Mouse (Mus musculus) midbrain, embryonic 12.5 days (tissue): ENCODE data around the gene Ccdc33. TPM values are rescaled to one million over a fixed set of nuclear protein-coding genes. Genes with fewer than 3 reads are reported as not detected.
A peak's percentile ranks its signal among the peaks of the same experiment; 100 is the strongest.

ENCODE experiments used
- ATAC-seq: fragments of 200-750 bp; cut with Nextera tagmentation; 2 replicates; pipeline ENCODE4 v1.8.0; 2017; ENCODE audit warnings: low read depth, moderate TSS enrichment, moderate library complexity; ENCODE audit not compliant: low FRiP score
- H3K27ac ChIP-seq: fragments of 300-500 bp; sonication (generic); replicated peaks from 2 replicates; pipeline ENCODE4 v1.5.1; 2016; ENCODE audit warnings: mild to moderate bottlenecking
- H3K27me3 ChIP-seq: fragments of 300-500 bp; sonication (generic); 2 replicates; pipeline ENCODE4 v1.6.1; 2016; ENCODE audit warnings: mild to moderate bottlenecking
- H3K36me3 ChIP-seq: fragments of 300-500 bp; sonication (generic); 2 replicates; pipeline ENCODE4 v1.6.1; 2016
- H3K4me1 ChIP-seq: fragments of 300-500 bp; sonication (generic); 2 replicates; pipeline ENCODE4 v1.6.1; 2016
- H3K4me2 ChIP-seq: fragments of 300-500 bp; sonication (generic); replicated peaks from 2 replicates; pipeline ENCODE4 v1.6.1; 2016; ENCODE audit warnings: mild to moderate bottlenecking, moderate library complexity
- H3K4me3 ChIP-seq: fragments of 300-500 bp; sonication (generic); 2 replicates; pipeline ENCODE4 v1.5.1; 2016; ENCODE audit warnings: mild to moderate bottlenecking
- H3K9ac ChIP-seq: fragments of 300-500 bp; sonication (generic); replicated peaks from 2 replicates; pipeline ENCODE4 v1.6.1; 2016; ENCODE audit warnings: mild to moderate bottlenecking, moderate library complexity
- H3K9me3 ChIP-seq: fragments of 300-500 bp; sonication (generic); 2 replicates; pipeline ENCODE4 v1.6.1; 2016; ENCODE audit warnings: mild to moderate bottlenecking
- WGBS: fragments of 180-500 bp; shearing (Covaris S2); methylation state at CpG from one replicate; pipeline ENCODE4 v1.1.7; 2016; 5-methylcytosine and 5-hydroxymethylcytosine counted together
- polyA plus RNA-seq: library from polyadenylated mRNA; unstranded; fragments of >200 nt; fragmentation: Nextera tagmentation; extraction: Ambion mirVana; gene quantifications from 2 replicates; pipeline ENCODE4 v1.2.1, GENCODE M21; 2016

Ccdc33 gene
- polyA plus RNA-seq, 1 experiment from 2014 or later = 0.64 TPM

- peaks cover 43% of the 10 kb centered on the region for H3K27me3 ChIP-seq
- H3K9ac ChIP-seq = no peak overlapping the region
- 32% methylated on average over 4 of the region's 4 CpGs for WGBS
Measured at GRCm38 (mm10) chr9:58125811-58126210, 7.2 kb upstream of the Ccdc33 start.

DNA sequence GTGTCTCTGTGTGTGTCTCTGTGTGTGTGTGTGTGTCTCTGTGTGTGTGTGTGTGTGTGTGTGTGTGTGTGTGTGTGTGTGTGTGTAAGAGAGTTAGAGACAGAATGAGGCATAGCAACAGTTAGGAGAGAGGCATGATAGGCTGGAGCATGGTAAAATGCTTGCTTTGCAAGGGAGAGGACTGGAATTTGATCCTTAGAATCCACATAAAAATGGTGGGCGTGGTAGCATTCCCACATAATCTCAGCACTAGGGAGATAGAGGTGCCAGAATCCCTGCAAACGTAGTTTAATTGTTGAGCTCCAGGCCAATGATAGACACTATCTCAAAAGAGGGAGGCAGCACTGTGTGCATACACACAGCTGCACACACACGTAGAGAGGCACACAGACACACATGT, 6.5 kb upstream of the Ccdc33 start:
- 47% methylated on average over 3 of the region's 3 CpGs for WGBS
- no peak for ATAC-seq
- Histone ChIP-seq H3K9ac (no peak overlapping the region), H3K27ac (no peak overlapping the region), H3K27me3 (peaks cover 36% of the 10 kb centered on the region), H3K4me3 (no peak overlapping the region), H3K4me1 (peaks cover 23% of the 10 kb centered on the region), H3K9me3 (no peaks in the 10 kb centered on the region), H3K4me2 (no peak overlapping the region), H3K36me3 (no peaks in the 10 kb centered on the region)

More at GRCm38 (mm10) chr9:58125811-58126210, 7.2 kb upstream of the Ccdc33 start:
- no peak for ATAC-seq
- no peaks in the 10 kb centered on the region for H3K36me3 ChIP-seq
- H3K27ac ChIP-seq = no peak overlapping the region
- H3K9me3 ChIP-seq = no peaks in the 10 kb centered on the region
- no peak overlapping the region for H3K4me2 ChIP-seq
- H3K4me1 ChIP-seq = peaks cover 23% of the 10 kb centered on the region
- no peak overlapping the region for H3K4me3 ChIP-seq

DNA sequence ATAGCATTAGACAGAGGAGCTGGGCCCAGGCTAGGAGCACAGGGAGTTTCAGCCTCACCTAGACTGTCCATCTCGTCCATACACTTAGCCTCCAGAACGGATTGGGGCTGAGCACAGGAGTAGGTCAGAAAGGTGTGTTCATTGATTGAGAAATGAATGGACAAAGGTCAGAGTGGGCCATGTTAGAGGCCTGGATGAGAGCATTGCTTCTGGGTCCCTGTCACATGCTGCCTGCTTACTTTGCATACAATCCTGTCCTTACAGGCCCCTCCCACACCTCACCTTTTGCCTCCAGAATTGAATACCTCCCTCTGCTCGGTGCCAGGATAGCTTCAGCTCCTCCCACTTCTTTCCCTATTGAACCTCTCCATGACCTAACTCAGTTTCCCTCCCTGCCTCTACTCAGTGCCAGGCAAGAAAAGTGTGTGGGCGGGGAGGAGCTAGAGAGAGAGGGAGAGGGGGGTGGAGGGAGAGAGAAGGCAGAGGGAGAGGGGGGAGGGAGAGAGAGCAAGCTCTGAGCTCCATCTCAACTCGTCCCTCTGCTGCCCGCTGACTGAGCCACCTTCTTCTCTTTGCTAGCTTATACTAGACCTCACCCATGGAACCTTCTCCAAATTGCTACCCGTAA, 2.5 kb downstream of the Ccdc33 start:
- H3K9ac ChIP-seq = no peak overlapping the region

GRCm38 (mm10) chr9:58115297-58115925, 3.2 kb downstream of the Ccdc33 start:
- Histone ChIP-seq H3K4me2 (no peak overlapping the region), H3K4me3 (no peak overlapping the region), H3K9ac (no peak overlapping the region), H3K4me1 (peaks cover 71% of the 10 kb centered on the region), H3K36me3 (no peaks in the 10 kb centered on the region), H3K9me3 (no peaks in the 10 kb centered on the region), H3K27me3 (peaks cover 61% of the 10 kb centered on the region), H3K27ac (peak overlapping the region; percentile 95)
- 30% methylated on average over 7 of the region's 7 CpGs for WGBS
- ATAC-seq = no peak

More for the DNA sequence above, 2.5 kb downstream of the Ccdc33 start:
- Histone ChIP-seq H3K9me3 (no peaks in the 10 kb centered on the region), H3K27ac (peak overlapping the region; percentile 95; the same call in 1 of the 2 replicates), H3K36me3 (no peaks in the 10 kb centered on the region), H3K4me3 (no peak overlapping the region), H3K27me3 (peaks cover 55% of the 10 kb centered on the region), H3K4me1 (peaks cover 63% of the 10 kb centered on the region), H3K4me2 (no peak overlapping the region)
- ATAC-seq = no peak
- WGBS = 38% methylated on average over 7 of the region's 7 CpGs

GRCm38 (mm10) chr9:58114019-58114418, 4.6 kb downstream of the Ccdc33 start:
- Histone ChIP-seq H3K36me3 (no peaks in the 10 kb centered on the region), H3K9ac (peak overlapping the region; percentile 53), H3K4me1 (peaks cover 72% of the 10 kb centered on the region), H3K4me3 (no peak overlapping the region; the same call in 1 of the 2 replicates), H3K27me3 (peaks cover 72% of the 10 kb centered on the region), H3K27ac (peak overlapping the region; percentile 95), H3K4me2 (peak overlapping the region; percentile 51), H3K9me3 (no peaks in the 10 kb centered on the region)
- 3% methylated on average over 9 of the region's 9 CpGs for WGBS
- no peak for ATAC-seq

GRCm38 (mm10) chr9:58113279-58113884, 5.2 kb downstream of the Ccdc33 start:
- no peaks in the 10 kb centered on the region for H3K36me3 ChIP-seq
- peak overlapping the region; percentile 53 for H3K9ac ChIP-seq
- peak; percentile 50 for ATAC-seq
- no peaks in the 10 kb centered on the region for H3K9me3 ChIP-seq
- WGBS = under 1% methylated on average over 22 of the region's 22 CpGs
- H3K4me3 ChIP-seq = peak overlapping the region; percentile 28
- H3K4me2 ChIP-seq = peak overlapping the region; percentile 51
- H3K27me3 ChIP-seq = peaks cover 69% of the 10 kb centered on the region
- peaks cover 69% of the 10 kb centered on the region for H3K4me1 ChIP-seq
- peak overlapping the region; percentile 95 for H3K27ac ChIP-seq

- 0% methylated on average over 6 of the region's 6 CpGs for WGBS
- peaks cover 72% of the 10 kb centered on the region for H3K4me1 ChIP-seq
- H3K9ac ChIP-seq = peak overlapping the region; percentile 53; the same call in 1 of the 2 replicates
- H3K4me2 ChIP-seq = peak overlapping the region; percentile 51
- no peaks in the 10 kb centered on the region for H3K36me3 ChIP-seq
- H3K27me3 ChIP-seq = peaks cover 64% of the 10 kb centered on the region
- peak; percentile 78 for ATAC-seq
- peak overlapping the region; percentile 95 for H3K27ac ChIP-seq
- no peaks in the 10 kb centered on the region for H3K9me3 ChIP-seq
- H3K4me3 ChIP-seq = peak overlapping the region; percentile 28
Measured at GRCm38 (mm10) chr9:58112866-58113278, 5.8 kb downstream of the Ccdc33 start.

DNA sequence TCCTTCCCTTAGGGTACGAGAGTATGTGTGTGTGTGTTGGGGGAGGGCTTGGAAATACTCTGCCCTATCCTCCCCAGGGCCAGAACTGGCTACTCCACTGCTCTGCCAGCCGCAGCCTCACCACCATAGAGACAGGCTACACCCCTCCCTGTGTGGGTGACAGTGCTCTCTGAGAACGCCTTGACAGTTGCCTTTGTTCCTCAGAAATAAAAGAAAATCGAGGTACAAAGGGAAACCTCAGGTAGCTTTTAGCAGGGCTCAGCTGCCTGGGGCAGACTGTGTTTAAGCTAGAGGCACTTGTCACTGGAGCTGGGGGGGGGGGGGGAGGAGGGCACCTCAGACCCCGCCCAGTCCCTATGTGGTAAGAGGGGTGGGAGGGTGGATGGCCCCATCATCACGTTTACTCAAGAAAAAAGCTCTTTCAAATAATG, 6.3 kb downstream of the Ccdc33 start:
- ATAC-seq = peak; percentile 74
- H3K36me3 ChIP-seq = no peaks in the 10 kb centered on the region
- H3K4me3 ChIP-seq = peak overlapping the region; percentile 12; the same call in 1 of the 2 replicates
- WGBS = 5% methylated on average over 6 of the region's 6 CpGs
- 0 out of 2 replicates have a peak overlapping the region, but pooled peaks have one; percentile 15 for H3K9ac ChIP-seq
- H3K4me2 ChIP-seq = peak overlapping the region; percentile 51
- H3K4me1 ChIP-seq = peaks cover 77% of the 10 kb centered on the region
- no peaks in the 10 kb centered on the region for H3K9me3 ChIP-seq
- peaks cover 59% of the 10 kb centered on the region for H3K27me3 ChIP-seq
- H3K27ac ChIP-seq = peak overlapping the region; percentile 95

DNA sequence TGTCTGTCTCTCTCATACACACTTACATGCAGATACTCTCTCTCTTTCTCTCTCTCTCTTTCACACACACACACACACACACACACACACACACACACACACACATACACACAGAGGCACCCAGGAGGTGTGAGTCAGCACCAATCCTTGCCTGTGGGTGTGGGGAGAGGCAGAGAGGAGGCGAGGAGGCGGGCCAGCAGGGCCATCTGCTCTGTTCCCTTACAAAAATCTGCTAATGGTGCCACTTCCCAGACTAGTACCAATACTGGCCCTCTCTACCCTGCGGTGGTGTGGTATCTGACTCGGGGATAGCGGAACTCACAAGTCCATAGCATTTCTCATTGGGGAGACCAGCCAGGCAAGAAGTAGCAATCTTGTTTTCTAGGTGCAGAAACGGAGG, 7.2 kb downstream of the Ccdc33 start:
- no peak overlapping the region for H3K4me2 ChIP-seq
- H3K9me3 ChIP-seq = no peaks in the 10 kb centered on the region
- peaks cover 57% of the 10 kb centered on the region for H3K27me3 ChIP-seq
- 47% methylated on average over 6 of the region's 6 CpGs for WGBS
- peaks cover 71% of the 10 kb centered on the region for H3K4me1 ChIP-seq
- ATAC-seq = no peak; the same call in 1 of the 2 replicates
- no peaks in the 10 kb centered on the region for H3K36me3 ChIP-seq
- peak overlapping the region; percentile 95 for H3K27ac ChIP-seq
- H3K9ac ChIP-seq = no peak overlapping the region
- H3K4me3 ChIP-seq = no peak overlapping the region

DNA sequence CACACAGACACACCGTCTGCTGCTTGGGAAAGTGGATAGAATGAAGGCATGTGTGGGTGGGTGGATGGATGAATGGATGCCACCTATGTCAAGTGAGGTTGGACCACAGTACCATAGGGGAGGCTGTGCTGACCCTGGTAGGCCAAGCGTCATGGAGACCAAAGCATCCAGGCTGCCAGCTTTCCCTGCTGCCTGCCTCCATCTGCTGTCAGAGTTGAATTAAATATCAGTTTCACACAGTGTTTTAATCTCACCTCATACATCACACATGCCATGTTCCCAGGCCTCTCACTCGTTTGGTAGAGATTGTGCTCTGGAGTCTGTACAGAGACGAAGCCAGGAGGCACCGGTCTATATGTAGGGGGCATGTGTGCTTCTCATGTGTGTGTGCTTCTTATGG, 7.8 kb downstream of the Ccdc33 start:
- H3K36me3 ChIP-seq = no peaks in the 10 kb centered on the region
- H3K4me2 ChIP-seq = no peak overlapping the region
- no peak for ATAC-seq

DNA sequence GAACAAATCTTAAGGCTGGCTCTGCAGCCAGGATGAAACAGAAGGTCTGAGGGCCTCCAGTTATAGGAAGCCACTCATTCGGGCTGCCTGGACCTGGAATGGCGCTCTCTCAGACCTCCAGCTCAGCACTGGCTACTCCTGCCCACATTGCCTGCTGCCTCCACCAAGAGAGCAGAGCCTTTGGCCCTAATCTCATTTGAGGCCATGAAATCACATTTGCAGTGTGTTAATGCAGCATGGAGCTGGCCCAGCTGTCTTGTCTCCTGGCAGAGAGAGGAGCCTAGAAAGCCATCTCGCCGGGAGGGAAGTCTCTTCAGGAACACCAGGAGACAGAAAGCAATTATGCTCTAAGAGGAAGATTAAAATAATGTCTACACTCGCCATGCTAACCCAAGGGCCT, 11.1 kb downstream of the Ccdc33 start:
- H3K9me3 ChIP-seq = no peaks in the 10 kb centered on the region
- H3K4me3 ChIP-seq = no peak overlapping the region
- H3K4me2 ChIP-seq = no peak overlapping the region
- WGBS = 38% methylated on average over 5 of the region's 5 CpGs
- no peaks in the 10 kb centered on the region for H3K36me3 ChIP-seq
- no peak overlapping the region for H3K9ac ChIP-seq
- peaks cover 53% of the 10 kb centered on the region for H3K27me3 ChIP-seq
- peaks cover 54% of the 10 kb centered on the region for H3K4me1 ChIP-seq
- peak overlapping the region; percentile 73 for H3K27ac ChIP-seq
- no peak for ATAC-seq

More for the DNA sequence above, 7.8 kb downstream of the Ccdc33 start:
- Histone ChIP-seq H3K27me3 (peaks cover 52% of the 10 kb centered on the region), H3K9ac (no peak overlapping the region), H3K4me1 (peaks cover 69% of the 10 kb centered on the region), H3K27ac (peak overlapping the region; percentile 95), H3K9me3 (no peaks in the 10 kb centered on the region), H3K4me3 (no peak overlapping the region)
- 78% methylated on average over 5 of the region's 5 CpGs for WGBS

DNA sequence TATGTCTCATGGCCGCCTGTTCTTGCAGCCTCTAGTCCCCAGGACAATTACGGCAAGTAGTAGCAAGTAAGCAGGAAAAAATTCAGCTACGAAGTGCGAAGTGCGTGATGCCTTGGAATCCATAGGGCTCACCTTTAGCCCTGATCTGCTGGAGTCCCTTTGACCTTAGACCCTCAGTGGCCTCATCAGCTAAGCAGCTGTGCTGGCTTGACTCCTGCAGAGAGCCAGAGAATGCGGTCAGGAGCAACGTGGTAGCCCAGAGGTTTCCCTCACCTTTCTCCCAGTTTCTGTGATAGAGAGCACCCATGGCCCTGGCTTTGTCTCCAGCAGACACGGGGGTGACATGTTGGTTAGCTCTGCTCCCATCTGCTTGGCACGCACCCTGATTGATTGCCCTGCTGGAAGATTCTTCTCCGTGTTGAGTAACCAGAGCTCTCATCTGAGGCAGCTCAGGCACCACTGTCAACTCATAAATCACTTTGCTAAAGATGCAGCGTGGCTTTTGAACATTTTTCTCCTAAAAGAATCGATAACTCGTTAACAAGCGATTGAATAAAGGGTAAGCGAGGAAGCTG, 12.9 kb downstream of the Ccdc33 start:
- no peak for ATAC-seq
- H3K9me3 ChIP-seq = no peaks in the 10 kb centered on the region
- H3K9ac ChIP-seq = no peak overlapping the region
- H3K4me1 ChIP-seq = peaks cover 36% of the 10 kb centered on the region
- no peak overlapping the region for H3K4me3 ChIP-seq
- H3K27ac ChIP-seq = 0 out of 2 replicates have a peak overlapping the region, but pooled peaks have one; percentile 2
- H3K4me2 ChIP-seq = no peak overlapping the region
- H3K27me3 ChIP-seq = peaks cover 41% of the 10 kb centered on the region
- WGBS = 70% methylated on average over 15 of the region's 15 CpGs
- H3K36me3 ChIP-seq = no peaks in the 10 kb centered on the region
